Mouse (Mus musculus) adrenal gland, adult (tissue): ENCODE measurements around the gene Tcte1.

Experiments used
- DNase-seq, 2 experiments: peaks; one replicate each; pipeline ENCODE4 v3.0.0; 2022 to 2023; ENCODE audit warnings: low spot score in 1 of 2; ENCODE audit not compliant: inconsistent age in 2 of 2

The Tcte1 gene

DNA sequence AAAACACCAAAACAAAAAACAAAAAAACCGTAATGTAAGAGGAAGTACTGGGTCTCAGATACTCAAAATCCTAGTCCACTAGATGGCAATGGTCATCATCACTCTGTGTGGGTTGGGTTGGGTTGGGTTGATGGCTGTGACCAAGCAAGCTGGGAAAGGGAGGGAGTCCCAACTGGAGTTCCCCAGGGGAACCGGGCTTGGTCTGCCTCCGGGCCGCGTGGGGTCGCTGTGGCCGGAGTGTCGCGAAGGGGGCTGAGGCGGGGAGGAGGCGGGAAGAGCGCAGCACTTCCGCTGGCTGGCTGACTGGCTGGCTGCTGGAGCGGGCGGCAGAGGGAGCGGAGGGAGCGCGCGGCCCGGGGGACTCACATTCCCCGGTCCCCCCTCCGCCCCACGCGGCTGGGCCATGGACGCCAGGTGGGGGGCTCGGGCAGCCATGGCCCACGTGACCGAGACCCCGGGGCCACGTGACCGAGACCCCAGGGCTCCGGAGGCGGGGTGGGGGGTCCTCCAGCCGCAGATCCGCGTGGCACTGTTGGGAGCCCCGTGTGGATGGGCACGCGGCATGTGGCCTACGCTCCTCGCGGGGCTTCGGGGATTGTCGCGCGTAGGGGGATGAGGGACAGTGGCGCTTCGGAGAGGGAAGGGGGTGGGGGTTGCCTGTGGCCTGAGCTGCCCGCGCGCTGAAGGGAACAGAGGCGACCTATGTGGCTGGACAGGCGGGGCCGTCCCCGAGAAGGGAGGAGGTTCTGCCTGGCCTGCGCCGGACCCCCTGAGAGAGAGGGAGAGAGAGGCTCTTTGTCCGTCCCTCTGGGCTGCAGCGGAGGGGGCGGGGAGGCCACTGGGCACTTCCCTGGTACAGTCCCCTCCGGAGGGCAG, 40.7 kb downstream of the Tcte1 start, which contains the start of gene Slc35b2:
TSS of gene Slc35b2 (plus strand) at position 220 of the 876 bp plus-strand sequence.
- peak; percentile 96 to 98 for DNase-seq

DNA sequence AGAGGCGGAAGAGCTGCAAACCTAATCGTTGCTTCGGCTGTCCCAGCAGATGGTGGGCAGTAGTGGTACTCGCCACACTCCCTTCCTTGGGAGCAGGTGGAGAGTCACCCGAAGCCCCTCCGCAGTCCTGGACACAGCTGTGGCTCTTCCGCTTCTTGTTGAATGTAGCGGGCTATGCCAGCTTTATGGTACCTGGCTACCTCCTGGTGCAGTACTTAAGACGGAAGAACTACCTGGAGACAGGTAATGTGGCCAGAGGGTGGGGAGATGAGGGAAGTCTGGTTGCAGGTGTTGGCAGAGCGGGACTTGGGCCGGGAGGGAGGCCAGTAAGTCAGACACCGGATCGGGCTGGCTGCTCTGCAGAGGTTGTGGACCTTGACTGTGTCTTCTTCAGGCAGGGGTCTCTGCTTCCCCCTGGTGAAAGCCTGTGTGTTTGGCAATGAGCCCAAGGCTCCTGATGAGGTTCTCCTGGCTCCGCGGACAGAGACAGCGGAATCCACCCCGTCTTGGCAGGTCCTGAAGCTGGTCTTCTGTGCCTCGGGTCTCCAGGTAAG, 41.4 kb downstream of the Tcte1 start:
- peak in 1 of 2 experiments; percentile 72 for DNase-seq

DNA sequence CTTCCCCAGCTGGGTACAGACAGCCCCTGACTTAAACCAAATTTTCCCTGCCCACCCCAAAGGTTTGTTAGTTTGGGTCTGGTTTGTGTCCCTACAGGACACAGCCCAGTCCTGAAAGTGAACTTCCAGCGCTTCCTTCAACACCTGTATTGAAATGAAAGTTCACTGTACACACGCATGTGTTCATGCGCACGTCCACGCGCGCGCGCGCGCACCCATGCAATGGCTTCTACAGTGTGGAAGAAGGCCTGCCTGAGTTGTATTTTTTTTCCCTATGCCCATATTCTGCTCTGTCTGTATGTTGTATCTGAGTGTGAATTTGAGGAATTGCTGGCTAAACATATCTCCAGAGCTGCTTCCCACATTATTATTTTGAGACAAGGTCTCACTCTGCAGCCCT, 41.9 kb downstream of the Tcte1 start:
- DNase-seq = no peak

DNA sequence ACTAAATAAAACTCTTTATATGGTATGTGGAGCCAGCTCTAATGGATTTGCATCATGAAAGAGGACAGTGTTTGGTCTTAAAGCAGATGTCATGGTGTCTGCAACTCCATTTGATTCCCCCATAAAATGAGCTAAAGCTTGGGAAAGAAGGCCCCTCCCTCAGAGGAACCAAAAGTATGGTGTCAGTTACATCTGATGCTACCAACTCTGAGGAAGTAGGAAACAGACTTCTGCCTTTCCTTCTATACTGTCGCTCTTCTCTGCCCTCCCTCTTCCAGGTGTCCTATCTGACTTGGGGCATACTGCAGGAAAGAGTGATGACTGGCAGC, 42.8 kb downstream of the Tcte1 start:
- no peak for DNase-seq

DNA sequence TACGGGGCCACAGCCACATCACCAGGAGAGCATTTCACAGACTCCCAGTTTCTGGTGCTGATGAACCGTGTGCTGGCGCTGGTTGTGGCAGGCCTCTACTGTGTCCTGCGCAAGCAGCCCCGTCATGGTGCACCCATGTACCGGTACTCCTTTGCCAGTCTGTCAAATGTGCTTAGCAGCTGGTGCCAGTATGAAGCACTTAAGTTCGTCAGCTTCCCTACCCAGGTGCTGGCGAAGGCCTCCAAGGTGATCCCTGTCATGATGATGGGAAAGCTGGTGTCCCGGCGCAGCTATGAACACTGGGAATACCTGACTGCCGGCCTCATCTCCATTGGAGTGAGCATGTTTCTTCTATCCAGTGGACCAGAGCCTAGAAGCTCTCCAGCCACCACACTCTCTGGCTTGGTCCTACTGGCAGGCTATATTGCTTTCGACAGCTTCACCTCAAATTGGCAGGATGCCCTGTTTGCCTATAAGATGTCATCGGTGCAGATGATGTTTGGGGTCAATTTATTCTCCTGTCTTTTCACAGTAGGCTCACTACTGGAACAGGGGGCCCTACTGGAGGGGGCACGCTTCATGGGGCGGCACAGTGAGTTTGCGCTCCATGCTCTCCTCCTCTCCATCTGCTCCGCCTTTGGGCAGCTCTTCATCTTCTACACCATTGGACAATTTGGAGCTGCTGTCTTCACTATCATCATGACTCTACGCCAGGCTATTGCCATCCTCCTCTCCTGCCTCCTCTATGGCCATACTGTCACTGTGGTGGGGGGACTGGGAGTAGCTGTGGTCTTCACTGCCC, 43.3 kb downstream of the Tcte1 start:
- peak; percentile 26 to 70 for DNase-seq

DNA sequence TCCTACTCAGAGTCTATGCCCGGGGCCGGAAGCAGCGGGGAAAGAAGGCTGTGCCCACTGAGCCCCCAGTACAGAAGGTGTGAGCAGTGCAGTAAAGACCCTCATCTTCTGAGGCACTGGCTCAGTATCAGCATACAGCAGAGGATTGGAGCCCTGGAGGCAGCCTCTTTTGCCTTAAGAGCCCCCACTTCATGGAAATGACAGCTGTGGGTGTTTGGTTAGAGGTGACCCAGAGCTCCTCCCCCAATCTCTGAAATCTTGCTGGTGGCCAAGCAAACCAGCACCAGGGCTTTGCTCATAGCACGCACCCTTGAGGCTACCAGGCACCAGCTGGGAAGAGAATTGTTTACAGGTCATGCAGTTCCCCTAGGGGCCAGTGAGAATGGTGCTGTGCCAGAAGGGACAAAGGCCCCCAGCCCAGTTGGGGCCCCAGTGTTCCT, 43.9 kb downstream of the Tcte1 start:
- peak; percentile 14 to 67 for DNase-seq

DNA sequence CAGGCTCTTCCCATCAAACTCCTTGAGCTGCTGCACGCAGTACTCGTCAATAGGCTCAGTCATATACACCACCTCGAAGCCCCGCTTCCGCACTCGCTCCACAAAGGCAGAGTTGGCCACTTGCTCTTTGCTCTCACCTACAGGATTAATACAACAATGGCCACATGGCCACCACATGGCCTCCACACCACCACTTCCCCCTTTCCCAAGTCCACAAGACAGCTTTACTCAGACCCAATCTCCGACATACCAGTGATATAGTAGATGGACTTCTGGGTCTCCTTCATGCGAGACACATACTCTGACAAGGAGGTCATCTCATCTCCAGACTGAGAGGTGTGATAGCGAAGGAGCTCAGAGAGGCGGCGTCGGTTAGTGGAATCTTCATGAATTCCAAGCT, 45.8 kb downstream of the Tcte1 start:
- no peak for DNase-seq

DNA sequence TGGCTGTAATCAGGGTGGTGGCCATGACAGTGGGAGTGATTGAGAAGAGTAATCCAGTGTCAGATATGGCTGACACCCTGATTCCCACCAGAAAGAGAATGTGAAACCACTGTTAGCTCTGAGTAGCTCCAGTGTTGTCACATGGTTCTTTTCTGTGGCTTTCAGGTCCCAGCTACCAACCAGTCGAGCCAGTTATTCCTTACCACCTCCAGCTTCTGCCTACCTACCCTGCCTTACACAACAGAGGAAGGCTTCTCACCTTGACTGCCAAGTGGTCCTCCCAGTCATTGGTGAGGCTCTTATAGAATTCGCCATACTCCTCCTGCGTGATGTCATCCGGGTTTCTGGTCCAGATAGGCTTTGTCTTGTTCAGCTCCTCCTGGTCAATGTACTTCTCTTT, 46.8 kb downstream of the Tcte1 start:
- DNase-seq = no peak

DNA sequence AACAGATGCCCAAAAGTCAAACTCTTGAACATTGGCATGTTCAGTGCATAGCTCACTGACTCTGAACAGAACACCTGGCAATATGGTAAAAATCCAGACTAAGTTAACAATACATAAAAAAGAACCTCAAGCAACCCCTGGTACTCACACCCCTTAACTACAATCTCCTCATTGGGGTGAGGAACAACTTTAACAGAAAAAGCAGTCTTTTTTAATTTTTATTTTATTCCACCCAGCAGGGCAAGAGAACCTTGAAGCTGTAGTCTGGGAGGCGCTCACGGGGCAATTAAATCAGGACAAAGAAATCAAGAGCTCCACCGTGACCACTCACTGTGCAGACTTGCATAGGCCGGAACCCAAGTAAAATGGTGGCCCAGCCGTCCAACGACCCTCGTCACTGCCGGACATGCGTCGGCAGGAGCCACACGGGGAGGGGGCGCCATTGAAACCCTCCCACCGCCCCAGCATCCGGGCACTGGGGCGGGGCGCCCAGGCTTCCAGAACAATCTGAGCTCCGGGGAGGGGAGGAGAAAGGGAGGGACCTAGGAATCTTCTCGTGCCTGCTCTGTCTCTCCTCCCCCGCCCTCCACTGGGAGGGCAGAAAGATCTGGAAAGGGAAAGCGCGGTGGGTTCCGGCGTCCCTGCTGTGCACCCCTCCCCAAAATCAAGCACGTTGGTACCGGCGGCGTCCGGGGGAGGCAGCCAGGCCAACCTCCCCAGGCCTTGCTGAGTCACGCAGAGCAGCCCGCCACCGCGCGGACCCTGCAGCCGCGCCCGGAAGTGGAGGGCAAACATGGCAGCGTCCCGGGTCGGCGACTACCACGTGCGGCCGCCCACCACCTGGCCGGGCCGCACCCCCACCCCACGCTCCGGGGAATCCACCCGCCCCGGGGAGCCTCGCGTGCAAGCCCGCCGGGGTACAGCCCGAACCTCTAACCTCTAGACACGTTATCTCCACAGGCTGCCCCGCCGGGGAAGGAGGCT, 49.2 kb downstream of the Tcte1 start:
- peak; percentile 87 to 93 for DNase-seq

DNA sequence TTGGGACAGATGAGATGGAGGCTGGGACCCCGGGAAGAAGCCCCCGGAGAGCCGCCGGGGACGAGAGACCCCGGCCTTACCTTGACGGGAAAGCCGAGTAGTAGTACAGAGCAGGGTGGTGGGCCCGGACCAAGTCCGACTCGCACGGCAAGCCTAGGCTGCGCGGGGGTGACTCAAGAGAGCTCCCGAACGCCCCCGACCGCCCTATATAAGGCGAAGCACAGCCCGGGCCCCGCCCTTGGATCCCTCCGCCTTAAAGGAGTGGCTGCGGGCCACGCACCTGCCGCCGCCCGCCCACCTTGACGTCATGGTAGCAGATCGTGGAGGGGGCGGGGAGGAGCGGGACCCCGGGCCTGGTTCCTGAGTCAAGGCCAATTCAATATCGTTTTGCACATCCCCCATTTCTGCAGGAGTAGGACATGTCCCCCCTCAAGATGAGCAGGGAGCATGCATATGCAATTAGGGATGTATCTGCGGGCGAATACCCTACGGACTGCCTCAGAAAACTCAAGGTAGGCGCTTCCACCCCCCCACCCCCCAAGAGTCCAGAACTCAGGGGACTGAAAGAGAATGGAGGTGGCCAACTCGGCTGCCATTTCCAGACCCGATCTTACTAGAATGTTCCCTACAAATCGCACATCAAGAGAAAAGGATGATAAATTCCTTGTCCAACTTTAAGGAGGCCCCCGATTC, 50.0 kb downstream of the Tcte1 start, which contains the start of gene Hsp90ab1:
TSS of gene Hsp90ab1 (minus strand) at position 185 of the 693 bp plus-strand sequence.
- peak; percentile 98 to 100 for DNase-seq

DNA sequence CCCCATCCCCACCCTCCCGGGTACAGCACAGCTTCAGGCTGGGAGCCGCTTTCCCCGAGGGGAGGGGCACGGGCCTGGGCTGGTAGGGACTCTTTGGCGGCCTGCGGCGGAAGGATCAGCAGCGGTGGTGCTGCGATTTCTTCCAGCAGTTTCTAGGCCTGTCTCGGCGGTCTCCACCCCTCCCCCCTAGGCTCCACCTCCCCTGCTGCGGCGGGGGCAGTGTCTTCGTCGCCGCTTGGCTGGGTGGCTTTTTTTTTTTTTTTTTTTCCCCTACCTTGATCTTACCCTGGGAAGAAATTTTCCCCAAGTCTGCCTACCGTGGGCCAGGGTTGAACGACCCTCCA, 50.5 kb downstream of the Tcte1 start:
- peak; percentile 98 to 99 for DNase-seq

DNA sequence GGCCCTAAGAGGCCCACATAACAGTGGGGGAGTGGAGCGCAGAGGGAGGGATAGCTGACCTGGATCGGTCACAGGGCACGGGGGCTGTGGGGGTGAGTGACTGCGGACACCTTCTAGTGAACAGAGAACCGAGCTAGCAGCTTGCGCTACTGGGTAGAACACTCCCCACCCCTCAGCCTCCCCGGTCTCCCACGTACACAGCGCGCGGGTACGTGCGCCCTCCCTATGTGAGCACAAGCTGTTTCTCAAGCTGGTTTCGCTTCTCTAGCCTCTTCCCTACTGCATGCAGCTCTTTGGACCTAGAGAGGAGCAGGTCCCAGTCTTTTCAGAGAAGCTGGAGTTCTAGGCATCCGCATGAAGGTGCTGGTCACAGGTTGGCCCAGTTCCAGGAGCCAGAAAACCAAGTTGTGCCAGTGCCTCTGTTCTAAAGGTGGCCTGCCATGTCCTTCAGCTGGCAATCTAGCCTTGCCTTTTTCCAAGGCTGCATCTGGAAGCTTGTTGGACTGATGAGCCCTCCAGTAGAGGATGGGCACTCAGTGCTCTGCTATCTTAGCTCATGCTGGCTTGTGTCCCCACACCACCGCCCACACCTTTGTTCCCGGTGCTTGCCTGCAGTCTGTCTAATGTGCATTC, 51.0 kb downstream of the Tcte1 start:
- DNase-seq = peak; percentile 89 to 96

DNA sequence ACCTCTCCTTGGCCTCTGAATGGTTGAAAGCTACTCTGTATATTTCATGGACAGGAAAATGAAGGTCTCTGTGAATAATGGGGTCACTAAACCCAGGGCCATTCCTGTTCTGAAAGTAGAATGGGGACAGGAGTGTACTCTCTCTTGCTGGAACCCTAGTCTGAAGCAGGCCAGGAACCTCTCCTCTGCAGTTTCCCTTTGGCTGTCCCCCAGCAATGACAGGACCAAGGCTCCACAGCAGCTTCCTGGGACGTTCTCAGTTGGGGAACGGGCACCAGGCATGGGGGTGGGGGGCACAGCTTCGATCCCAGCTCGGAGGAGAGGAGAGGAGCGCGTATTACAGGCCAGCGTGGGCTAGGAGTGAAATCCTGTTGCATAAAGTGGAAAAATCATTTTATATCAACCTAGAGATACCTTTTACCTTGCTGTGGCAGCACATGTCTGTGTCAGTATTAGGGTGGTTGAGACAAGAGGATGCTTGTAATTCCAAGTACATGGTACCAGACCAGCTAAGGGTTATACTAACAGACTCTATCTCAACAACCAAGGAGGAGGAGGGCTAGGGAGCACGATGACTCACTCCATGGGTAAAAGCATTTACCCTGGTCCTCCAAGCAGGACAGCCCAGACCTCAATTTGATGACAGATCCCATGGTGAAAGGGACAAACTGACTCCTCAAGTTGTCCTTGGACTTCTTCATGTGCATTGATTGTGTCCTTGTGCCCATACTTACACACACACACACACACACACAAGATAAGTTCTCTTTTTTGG, 52.1 kb downstream of the Tcte1 start:
- peak in 1 of 2 experiments; percentile 74 for DNase-seq

DNA sequence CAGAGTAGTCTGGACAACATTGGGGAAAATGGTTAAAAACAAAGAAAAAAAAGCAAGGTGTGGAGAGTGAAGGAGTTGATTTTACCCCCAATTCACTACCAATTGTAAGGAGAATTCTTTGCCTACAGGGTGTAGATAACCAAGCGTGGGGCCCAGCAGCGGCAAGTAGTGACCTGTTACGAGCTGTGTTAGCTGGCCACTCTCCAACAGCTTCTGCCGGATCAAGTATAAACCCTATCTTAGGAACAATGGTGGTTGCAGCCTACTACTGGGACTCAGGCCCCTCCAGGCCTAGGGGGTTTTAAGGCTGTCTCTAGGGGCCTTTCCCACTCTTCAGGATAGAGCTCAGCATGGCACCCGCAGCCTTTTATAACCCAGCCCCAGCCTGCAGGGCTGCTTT, 55.0 kb downstream of the Tcte1 start:
- DNase-seq = no peak

DNA sequence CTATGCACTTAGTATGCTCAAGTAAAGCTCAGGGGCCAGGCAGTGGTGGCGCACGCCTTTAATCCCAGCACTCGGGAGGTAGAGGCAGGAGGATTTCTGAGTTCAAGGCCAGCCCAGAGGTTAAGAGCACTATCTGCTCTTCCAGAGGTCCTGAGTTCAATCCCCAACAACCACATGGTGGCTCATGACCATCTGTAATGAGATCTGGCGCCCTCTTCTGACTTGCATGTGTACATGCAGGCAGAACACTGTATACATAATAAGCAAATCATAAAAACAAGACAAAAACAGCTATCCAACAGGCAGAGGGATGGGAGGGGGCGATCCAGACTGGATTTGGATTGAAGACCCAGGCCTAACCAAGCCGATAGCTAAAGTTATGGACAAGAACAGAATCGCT, 55.6 kb downstream of the Tcte1 start:
- DNase-seq = peak in 1 of 2 experiments; percentile 72

DNA sequence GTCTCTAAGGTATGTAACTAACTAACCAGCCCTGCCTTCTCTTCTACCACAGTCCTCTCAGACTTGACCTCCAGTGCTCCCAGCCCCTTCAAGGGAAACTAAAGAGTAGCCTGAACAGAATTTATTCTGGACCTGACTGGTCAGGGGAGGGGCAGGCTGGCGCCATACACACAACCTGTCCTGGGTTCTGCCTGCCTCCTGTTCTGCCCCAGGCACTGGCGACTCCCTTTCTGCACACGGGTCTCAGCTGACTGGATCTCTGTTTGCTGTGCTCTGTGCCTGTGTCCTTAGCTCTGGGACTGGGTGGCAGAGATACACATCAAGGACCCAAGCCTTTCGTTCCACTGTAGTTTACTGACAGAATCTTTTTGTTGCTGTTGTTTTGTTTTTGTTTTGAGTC, 56.3 kb downstream of the Tcte1 start:
- no peak for DNase-seq

DNA sequence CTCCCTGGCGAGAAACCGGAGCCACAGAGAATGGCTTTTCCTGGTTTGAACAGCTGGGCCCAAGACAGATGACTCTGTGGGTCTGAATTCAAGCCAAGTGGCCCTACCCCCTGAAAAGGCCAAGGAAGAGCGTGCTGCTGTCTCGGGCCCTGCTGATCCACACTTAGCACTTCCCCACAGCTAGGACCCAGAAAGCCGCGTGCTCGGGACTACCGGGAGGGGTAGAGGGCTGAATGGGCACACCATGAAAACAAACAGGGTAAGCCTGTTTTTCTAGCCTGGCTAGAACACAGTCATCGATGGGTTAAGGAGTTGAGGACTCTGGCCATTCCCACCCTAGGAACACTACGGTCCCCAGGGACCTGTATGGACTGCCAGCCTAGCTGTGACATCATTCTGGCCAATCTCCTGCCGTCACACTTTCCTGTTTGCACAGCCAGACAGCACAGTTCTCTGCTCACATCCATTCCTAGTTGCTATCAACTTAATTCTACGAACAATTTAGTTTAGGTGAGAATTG, 57.8 kb downstream of the Tcte1 start:
- DNase-seq = peak; percentile 61 to 75

DNA sequence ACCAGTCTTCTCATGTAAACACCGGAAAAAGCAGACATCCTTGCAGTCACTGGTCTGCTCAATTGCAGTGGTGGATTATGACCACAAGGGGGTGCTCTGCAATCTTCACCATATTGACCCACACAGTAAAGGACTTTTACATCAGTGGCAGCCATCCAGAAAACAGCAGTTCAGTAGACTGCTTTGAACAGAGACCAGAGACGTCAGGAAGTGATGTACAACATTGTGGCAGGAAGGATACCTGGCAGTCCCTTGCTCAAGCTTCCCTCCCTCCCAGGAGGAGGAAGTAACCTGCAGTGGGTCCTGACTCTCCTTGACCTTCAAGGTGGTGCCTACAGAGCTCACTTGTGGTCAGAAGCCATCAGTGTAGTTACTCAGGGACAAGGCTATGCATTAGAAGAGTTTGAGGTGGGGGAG, 58.3 kb downstream of the Tcte1 start:
- DNase-seq = peak; percentile 72 to 91
